Mouse (Mus musculus): ENCODE data around the gene Cuedc2.

Gene Cuedc2

DNA sequence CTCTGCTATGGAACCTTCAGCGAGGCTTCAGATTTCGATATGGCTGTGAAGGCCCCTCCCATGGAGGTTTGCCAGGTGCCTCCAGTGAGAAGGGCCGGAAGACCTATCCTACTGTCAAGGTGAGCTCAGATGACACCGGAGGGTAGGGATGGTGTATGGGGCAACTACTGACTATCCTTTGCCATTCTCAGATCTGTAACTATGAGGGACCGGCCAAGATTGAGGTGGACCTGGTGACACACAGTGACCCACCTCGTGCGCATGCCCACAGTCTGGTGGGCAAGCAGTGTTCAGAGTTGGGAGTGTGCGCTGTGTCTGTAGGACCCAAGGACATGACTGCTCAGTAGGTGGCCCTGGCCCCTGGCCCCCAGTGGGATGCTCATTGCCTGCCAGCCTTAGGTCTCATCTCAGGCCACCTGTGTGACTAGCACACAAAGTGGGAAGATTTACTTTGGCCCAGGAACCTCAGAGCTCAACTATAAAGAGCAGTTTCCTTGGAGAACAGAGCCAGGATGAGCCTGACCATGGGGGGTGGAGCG, 31.7 kb downstream of the Cuedc2 start:
- peak; percentile 24 for DNase-seq (ENCODE audit: low read depth)

GRCm38 (mm10) chr19:46306268-46306610, 32.3 kb downstream of the Cuedc2 start:
- no peak for DNase-seq (ENCODE audit: low read depth)

- DNase-seq (ENCODE audit: low read depth), result peak; percentile 98
Measured at GRCm38 (mm10) chr19:46305432-46306267, 32.9 kb downstream of the Cuedc2 start.

- DNase-seq (ENCODE audit: low read depth), result no peak
Measured at GRCm38 (mm10) chr19:46304908-46305333, 33.6 kb downstream of the Cuedc2 start.

DNA sequence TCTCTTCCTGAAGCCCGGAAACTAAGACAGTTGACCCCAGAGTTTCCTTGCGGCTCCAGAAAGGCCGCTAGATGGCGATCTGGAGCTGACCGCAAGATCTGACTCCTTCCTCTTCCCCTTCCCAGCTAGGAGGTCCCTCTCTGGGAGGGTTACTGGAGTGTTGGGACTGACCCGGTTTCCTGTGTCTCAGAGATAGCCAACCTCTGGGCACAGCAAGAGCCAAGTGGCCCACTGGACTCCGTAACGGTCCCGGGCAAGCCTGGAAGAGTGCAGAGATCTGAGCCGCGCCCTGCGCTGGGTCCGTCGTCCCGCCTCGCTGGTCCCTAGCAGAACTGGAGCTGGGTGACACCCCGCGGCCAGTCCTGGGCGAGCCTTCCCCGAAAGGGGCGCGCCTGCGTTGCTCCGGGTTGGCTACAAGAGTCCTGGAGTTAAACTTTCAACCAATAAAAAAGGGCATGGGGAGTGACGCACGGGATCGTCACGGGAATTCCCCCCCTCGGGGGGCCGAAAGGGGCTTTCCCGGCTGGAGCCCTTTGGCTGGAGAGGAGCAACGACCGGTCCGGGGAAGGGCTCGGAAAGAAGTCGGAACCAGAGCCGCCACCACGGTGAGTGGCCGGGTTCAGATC, 34.2 kb downstream of the Cuedc2 start, which contains the start of gene Nfkb2:
TSS of gene Nfkb2 (plus strand) at position 105 of the 626 bp plus-strand sequence.
- DNase-seq (ENCODE audit: low read depth), result peak; percentile 98

- DNase-seq (ENCODE audit: low read depth), result peak; percentile 34
Measured at GRCm38 (mm10) chr19:46303251-46304215, 35.0 kb downstream of the Cuedc2 start.

DNA sequence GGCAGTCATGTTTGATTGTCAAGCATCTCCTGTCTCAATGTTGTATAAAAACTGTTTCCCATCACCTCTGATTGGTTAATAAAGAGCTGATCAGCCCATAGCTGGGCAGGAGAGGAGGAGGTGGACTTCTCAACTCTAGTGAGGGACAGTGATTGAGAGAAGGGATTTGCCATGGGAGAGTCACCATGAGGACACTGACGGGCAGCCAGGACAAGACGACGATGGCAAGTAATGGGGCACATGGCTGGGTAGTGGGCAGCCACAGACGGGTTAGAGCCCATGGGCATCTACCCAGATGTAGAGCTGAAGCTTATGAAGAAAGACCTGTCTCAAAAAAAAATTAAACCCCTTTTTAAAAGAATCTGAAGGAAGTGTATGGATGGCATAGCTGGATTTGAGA, 36.0 kb downstream of the Cuedc2 start:
- DNase-seq (ENCODE audit: low read depth), result no peak

DNA sequence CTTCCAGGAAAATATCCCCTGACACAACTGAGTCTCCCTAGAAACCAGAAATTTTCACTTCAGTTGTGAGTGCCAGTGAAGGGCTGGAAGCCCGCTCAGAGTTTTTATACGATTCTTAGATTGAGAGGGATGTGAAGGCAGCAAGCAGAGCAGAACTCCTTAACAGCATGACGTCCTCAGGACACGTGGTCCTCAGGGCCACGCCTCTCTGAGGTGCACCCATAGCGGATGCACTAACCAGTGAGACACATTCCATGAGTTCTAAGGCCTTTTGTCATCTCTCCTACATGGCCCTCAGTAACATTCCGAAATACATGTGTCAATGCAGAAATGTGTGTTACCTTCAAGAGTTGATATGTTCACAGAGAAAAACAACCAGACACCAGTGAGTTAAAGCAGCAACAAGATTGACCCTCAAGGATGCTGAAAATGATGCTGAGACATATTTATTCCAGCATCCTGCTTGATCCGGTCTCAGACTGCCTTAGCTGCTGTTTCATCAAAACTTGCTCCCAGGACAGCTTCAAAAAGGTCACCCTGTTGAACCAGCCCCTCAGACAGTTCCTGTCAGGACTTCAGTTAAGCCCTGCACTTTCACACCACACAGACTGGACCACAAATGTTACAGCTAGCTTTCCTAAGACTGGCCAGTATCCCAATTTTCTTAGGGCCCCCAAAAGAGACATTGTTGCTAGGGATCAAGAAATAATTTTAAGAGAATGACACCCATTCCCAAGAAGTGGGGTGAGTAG, 38.0 kb downstream of the Cuedc2 start:
- no peak for DNase-seq (ENCODE audit: low read depth)

DNA sequence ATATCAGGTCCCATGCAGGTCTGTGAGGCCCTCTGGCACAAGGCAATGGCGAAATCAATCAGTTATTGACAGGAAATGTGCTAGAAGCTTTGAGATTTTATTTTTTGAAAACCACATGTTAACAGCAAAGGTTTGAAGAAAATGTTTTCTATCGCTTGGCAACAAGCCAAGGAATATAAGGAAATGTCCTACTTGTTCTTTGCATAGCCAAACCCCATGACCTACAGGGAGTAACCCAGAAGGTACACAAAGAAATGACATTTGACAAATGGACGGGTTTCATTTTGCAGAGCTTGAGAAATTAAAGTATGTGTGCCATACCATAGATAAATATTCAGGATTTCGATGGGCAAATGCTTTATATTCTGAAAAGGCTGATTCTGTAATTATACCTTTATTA, 41.6 kb downstream of the Cuedc2 start:
- DNase-seq (ENCODE audit: low read depth), result no peak

GRCm38 (mm10) chr19:46290535-46291105, 47.9 kb downstream of the Cuedc2 start:
- no peak for DNase-seq (ENCODE audit: low read depth)

DNA sequence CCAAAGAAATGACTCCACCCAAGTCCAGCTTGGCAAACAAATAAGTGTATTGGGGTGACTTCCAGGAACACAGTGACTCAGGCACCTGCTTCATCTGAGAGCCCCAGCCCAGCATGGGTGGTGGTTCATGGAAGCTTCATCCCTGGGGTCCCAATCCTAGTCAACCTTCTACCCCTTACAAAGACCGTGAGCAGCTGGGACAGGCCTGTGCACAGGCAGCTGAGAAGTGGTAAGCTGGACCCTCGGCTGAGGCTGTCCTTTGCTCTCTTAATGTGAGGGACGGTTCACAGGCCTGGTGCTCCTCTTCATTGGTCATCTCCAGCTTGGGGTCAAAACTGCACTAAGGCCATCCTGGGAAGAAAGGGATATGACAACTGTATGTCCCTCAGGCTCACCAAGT, 50.9 kb downstream of the Cuedc2 start:
- DNase-seq (ENCODE audit: low read depth), result no peak

GRCm38 (mm10) chr19:46286926-46287325, 51.6 kb downstream of the Cuedc2 start:
- DNase-seq (ENCODE audit: low read depth), result no peak

- no peak for DNase-seq (ENCODE audit: low read depth)
Measured at GRCm38 (mm10) chr19:46286047-46286446, 52.5 kb downstream of the Cuedc2 start.

DNA sequence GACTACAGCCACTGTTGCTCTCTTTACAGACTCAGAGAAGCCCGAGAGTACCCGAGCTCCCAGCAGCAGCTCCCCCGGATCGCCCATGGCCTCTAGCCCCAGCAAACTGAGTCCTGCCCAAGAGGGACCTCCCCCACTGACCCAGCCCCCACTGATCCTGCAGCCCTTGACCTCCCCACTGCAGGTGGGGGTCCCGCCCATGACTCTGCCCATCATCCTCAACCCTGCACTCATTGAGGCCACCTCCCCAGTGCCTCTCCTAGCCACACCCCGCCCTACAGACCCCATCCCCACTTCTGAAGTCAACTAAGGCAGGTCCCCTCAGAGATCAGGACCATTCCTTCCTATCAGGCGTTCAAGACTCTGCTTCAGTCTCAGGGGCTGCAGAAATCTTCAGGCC, 52.9 kb downstream of the Cuedc2 start:
- no peak for DNase-seq (ENCODE audit: low read depth)

DNA sequence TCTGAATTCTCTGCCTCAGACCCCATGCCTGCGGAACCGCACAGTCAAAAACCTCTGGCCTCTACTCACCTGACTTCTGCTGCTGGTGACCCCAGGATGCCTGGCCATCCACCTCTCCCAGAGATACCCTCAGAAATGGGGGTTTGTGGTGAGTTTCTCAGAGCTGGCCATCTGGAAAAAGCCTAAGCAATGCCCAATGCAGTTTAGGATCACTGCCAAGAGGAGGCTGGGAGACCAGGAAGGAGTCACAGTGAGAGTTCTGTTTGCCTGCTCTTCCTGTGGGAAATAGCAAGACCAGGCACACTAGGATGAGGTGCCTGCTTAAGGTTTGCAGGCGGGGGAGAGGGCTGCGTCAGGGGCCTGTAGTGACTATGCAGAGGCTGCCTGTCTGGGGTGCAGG, 53.8 kb downstream of the Cuedc2 start:
- DNase-seq (ENCODE audit: low read depth), result no peak

DNA sequence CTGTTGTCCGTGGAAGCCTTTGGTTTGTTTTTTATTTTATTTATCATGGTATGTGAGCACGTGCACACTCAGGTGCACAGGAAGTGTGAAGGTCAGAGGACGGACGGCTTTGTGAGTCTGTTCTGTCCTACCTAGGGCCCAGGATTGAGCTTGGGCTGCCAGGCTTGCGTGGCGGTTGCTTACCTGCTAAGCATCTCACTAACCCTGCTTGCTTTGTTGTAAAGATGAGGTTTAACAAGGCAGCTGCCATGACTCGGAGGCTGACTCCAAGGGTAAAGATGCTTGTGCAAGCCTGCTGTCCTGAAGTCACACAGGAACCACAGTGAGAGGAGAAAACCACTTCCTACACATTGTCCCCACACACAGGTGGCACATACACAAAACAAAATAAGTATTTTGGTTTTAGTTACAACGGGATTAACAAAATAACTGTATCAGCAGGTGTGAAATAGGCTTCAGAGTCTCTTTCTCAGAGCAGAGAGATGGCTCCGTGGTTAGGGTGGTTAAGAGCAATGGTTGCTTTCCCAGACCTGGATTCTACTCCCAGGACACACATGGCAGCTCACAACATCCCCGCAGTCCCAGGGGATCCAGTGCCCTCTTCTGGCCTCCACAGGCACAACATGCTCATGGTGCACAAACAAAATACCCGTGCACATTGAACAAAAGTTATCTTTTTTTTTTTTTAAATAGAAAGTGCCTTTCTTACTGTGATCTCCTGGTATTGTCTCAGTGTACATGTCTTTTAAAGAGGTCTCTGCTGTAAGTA, 56.2 kb downstream of the Cuedc2 start:
- no peak for DNase-seq (ENCODE audit: low read depth)

Measured in induced T-regulatory cell, adult 2 months (primary cell).